Mouse (Mus musculus): ENCODE data around the gene Nktr. TPM values are rescaled to one million over a fixed set of nuclear protein-coding genes. Genes with fewer than 3 reads are reported as not detected.
A peak's percentile ranks its signal among the peaks of the same experiment; 100 is the strongest.

Gene Nktr
- total RNA-seq, 1 experiment from 2014 or later: 90.8 TPM

GRCm38 (mm10) chr9:121761787-121762186 is 42.8 kb downstream of the Nktr start:
- DNase-seq: no peak

GRCm38 (mm10) chr9:121762248-121762647 is 43.3 kb downstream of the Nktr start:
- DNase-seq: no peak

- DNase-seq: no peak
These were observed 43.8 kb downstream of the Nktr start for GRCm38 (mm10) chr9:121762761-121763160.

- peak; percentile 59 for DNase-seq
These were observed 44.7 kb downstream of the Nktr start for GRCm38 (mm10) chr9:121763716-121764115.

GRCm38 (mm10) chr9:121765166-121765855 is 46.3 kb downstream of the Nktr start:
- no peak for DNase-seq

- no peak for DNase-seq
These were observed 53.4 kb downstream of the Nktr start for GRCm38 (mm10) chr9:121772412-121772811.

GRCm38 (mm10) chr9:121775951-121776350 is 57.0 kb downstream of the Nktr start:
- no peak for DNase-seq

GRCm38 (mm10) chr9:121776511-121776910 is 57.5 kb downstream of the Nktr start:
- DNase-seq: no peak

- DNase-seq: no peak
These were observed 58.6 kb downstream of the Nktr start, which contains the start of gene Klhl40 for GRCm38 (mm10) chr9:121777484-121778065. TSS of gene Klhl40 (plus strand) at chr9:121777607.

GRCm38 (mm10) chr9:121778066-121778624 is 59.2 kb downstream of the Nktr start:
- peak; percentile 53 for DNase-seq

GRCm38 (mm10) chr9:121784801-121785200 is 65.8 kb downstream of the Nktr start:
- DNase-seq: no peak

- DNase-seq: no peak
These were observed 66.3 kb downstream of the Nktr start for GRCm38 (mm10) chr9:121785261-121785660.

- DNase-seq: no peak
These were observed 67.4 kb downstream of the Nktr start for GRCm38 (mm10) chr9:121786359-121786758.

GRCm38 (mm10) chr9:121791206-121791605 is 72.2 kb downstream of the Nktr start:
- DNase-seq: peak; percentile 76

GRCm38 (mm10) chr9:121791757-121792521 is 73.0 kb downstream of the Nktr start, which contains the start of gene Hhatl:
TSS of gene Hhatl (minus strand) at chr9:121792507.
- no peak for DNase-seq

GRCm38 (mm10) chr9:121794972-121795539 is 76.1 kb downstream of the Nktr start:
- no peak for DNase-seq

- DNase-seq: no peak
These were observed 78.8 kb downstream of the Nktr start for GRCm38 (mm10) chr9:121797722-121798121.

- no peak for DNase-seq
These were observed 80.0 kb downstream of the Nktr start for GRCm38 (mm10) chr9:121798887-121799520.

- DNase-seq: no peak
These were observed 83.8 kb downstream of the Nktr start for GRCm38 (mm10) chr9:121802747-121803146.
